Mouse (Mus musculus) spleen, adult 2 months (tissue): Measurements from ENCODE around the gene Olfr1489. TPM values are rescaled to one million over a fixed set of nuclear protein-coding genes. Genes with fewer than 3 reads are reported as not detected.
"Not testable (repeated sequence)": the region's sequence is repeated elsewhere in the genome, so short reads cannot be mapped to it uniquely, and the experiment has no call there.

Experiments used
- DNase-seq, 2 experiments: peaks; one replicate each; pipeline versions ENCODE4 v3.0.0 to v3.0.0-alpha.2; 2012 to 2021; ENCODE audit warnings: low spot score in 2 of 2, low read depth in 1 of 2
- H3K27ac ChIP-seq: fragments of 200-500 bp; 2 replicates; pipeline ENCODE4 v1.5.1; 2012; ENCODE audit warnings: low read length, inconsistent platforms; ENCODE audit not compliant: insufficient read depth
- H3K27me3 ChIP-seq: fragments of 200-500 bp; 2 replicates; pipeline ENCODE4 v1.6.1; 2012; ENCODE audit warnings: mild to moderate bottlenecking, moderate library complexity, low read length, inconsistent platforms; ENCODE audit not compliant: control insufficient read depth, insufficient read depth
- H3K36me3 ChIP-seq: fragments of 200-500 bp; 2 replicates; pipeline ENCODE4 v1.6.1; 2012; ENCODE audit warnings: mild to moderate bottlenecking, low read length, inconsistent platforms; ENCODE audit not compliant: control insufficient read depth, insufficient read depth
- H3K4me1 ChIP-seq: fragments of 200-500 bp; 2 replicates; pipeline ENCODE4 v1.6.1; 2011; ENCODE audit warnings: inconsistent platforms; ENCODE audit not compliant: control insufficient read depth, insufficient read depth, insufficient read length
- H3K4me3 ChIP-seq: fragments of 200-500 bp; 2 replicates; pipeline ENCODE4 v1.5.1; 2011; ENCODE audit warnings: mild to moderate bottlenecking, inconsistent platforms; ENCODE audit not compliant: insufficient read depth, insufficient read length; ENCODE audit errors: extremely low read depth
- CTCF ChIP-seq: fragments of 200-500 bp; IDR thresholded peaks from 2 replicates; pipeline ENCODE4 v1.5.1; 2011; ENCODE audit warnings: mild to moderate bottlenecking, inconsistent platforms; ENCODE audit not compliant: insufficient read depth, insufficient read length, insufficient replicate concordance; ENCODE audit errors: extremely low read depth
- POLR2A ChIP-seq: fragments of 200-500 bp; IDR thresholded peaks from 2 replicates; pipeline ENCODE4 v1.6.1; 2011; ENCODE audit warnings: low read depth, low read length, inconsistent platforms
- WGBS: fragments of 180-500 bp; shearing (Covaris S2); methylation state at CpG from one replicate; pipeline ENCODE4 v1.1.7; 2018; 5-methylcytosine and 5-hydroxymethylcytosine counted together
- polyA plus RNA-seq: library from polyadenylated mRNA; depleted of rRNA; stranded (reverse); fragments of >200 nt; gene quantifications from 2 replicates; pipeline ENCODE4 v1.2.3, GENCODE M21; 2012; rRNA removed

The Olfr1489 gene
- polyA plus RNA-seq: not detected in 2 replicates

GRCm38 (mm10) chr19:13631321-13631720 is at the start of gene Olfr1489:
Olfr1489 (plus strand) TSS chr19:13631621.
- no peaks in the 10 kb centered on the region for H3K36me3 ChIP-seq
- no peaks in the 10 kb centered on the region for H3K4me1 ChIP-seq
- no peak for TF ChIP-seq POLR2A
- TF ChIP-seq CTCF: no peak
- no peak within 1 kb of the TSS for H3K27ac ChIP-seq
- 84% methylated on average over 1 of the region's 1 CpGs for WGBS
- no peak within 1 kb of the TSS for H3K4me3 ChIP-seq
- DNase-seq: no peak
- H3K27me3 ChIP-seq: no peaks in the 10 kb centered on the region

GRCm38 (mm10) chr19:13583211-13583610 is 48.2 kb upstream of the Olfr1489 start, which contains the start of gene Olfr1484:
Olfr1484 (plus strand) TSS chr19:13583511.
- TF ChIP-seq CTCF: no peak
- TF ChIP-seq POLR2A: no peak
- H3K36me3 ChIP-seq: no peaks in the 10 kb centered on the region
- H3K27me3 ChIP-seq: no peaks in the 10 kb centered on the region
- H3K4me1 ChIP-seq: no peaks in the 10 kb centered on the region
- DNase-seq: no peak
- no peak within 1 kb of the TSS for H3K4me3 ChIP-seq
- H3K27ac ChIP-seq: no peak within 1 kb of the TSS
- 92% methylated on average over 1 of the region's 1 CpGs for WGBS

DNA sequence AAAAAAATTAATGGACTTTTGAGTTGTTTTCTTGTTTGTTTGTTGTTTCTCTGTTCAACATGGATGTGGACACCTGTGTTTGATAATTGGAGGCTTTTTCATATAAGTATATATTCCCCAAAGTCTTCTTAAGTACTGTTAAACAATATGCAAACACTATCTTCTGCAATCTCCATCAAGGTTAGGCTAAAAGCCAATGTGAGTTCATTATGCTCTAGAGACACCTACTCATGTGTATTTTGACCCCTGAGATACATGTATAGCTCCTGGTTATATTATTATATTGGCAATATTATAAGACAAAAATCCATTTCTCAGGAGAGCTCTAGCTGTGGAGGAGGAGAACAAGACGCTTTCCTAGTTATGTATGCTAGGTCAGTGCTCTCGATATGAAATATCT is 14.3 kb upstream of the Olfr1489 start, which contains the start of gene Olfr1487:
TSS of gene Olfr1487 (plus strand) at position 301 of the 400 bp plus-strand sequence.
- 87% methylated on average over 2 of the region's 2 CpGs for WGBS
- H3K4me1 ChIP-seq, DNase-seq, H3K27ac ChIP-seq, H3K27me3 ChIP-seq, H3K4me3 ChIP-seq, H3K36me3 ChIP-seq: not testable (repeated sequence)

GRCm38 (mm10) chr19:13650791-13651190 is 19.4 kb downstream of the Olfr1489 start, which contains the start of gene Olfr1490:
Olfr1490 (plus strand) TSS chr19:13651091.
- Histone ChIP-seq H3K4me3 (no peak within 1 kb of the TSS), H3K4me1 (no peaks in the 10 kb centered on the region), H3K27ac (no peak within 1 kb of the TSS), H3K27me3 (no peaks in the 10 kb centered on the region), H3K36me3 (no peaks in the 10 kb centered on the region)
- no peak for DNase-seq
- whole genome bisulfite sequencing: 73% methylated on average over 1 of the region's 1 CpGs
- TF ChIP-seq CTCF (no peak), POLR2A (no peak)

Other genes starting within 250 kb of the Olfr1489 start
- not detected in 2 replicates for gene Olfr1469, start 223.8 kb upstream of the Olfr1489 start, polyA plus RNA-seq
- not detected in 2 replicates for gene Olfr1471, start 188.2 kb upstream of the Olfr1489 start, polyA plus RNA-seq
- not detected in 2 replicates for gene Olfr1472, start 175.5 kb upstream of the Olfr1489 start, polyA plus RNA-seq
- not detected in 2 replicates for gene Olfr1474, start 162.1 kb upstream of the Olfr1489 start, polyA plus RNA-seq
- not detected in 2 replicates for gene Olfr1475, start 151.4 kb upstream of the Olfr1489 start, polyA plus RNA-seq
- gene Olfr1477, start 131.1 kb upstream of the Olfr1489 start, polyA plus RNA-seq: not detected in 2 replicates
- gene Olfr1480, start 103.7 kb upstream of the Olfr1489 start, polyA plus RNA-seq: not detected in 2 replicates
- gene Olfr1484, start 48.1 kb upstream of the Olfr1489 start, polyA plus RNA-seq: not detected in 2 replicates
- not detected in 2 replicates for gene Olfr1487, start 14.2 kb upstream of the Olfr1489 start, polyA plus RNA-seq
- not detected in 2 replicates for gene Olfr1490, start 19.5 kb downstream of the Olfr1489 start, polyA plus RNA-seq
- not detected in 2 replicates for gene Olfr1491, start 65.6 kb downstream of the Olfr1489 start, polyA plus RNA-seq
- not detected in 2 replicates for gene Olfr1493-ps1, start 91.7 kb downstream of the Olfr1489 start, polyA plus RNA-seq
- not detected in 2 replicates for gene Olfr1494, start 108.1 kb downstream of the Olfr1489 start, polyA plus RNA-seq
- gene Olfr1495, start 133.0 kb downstream of the Olfr1489 start, polyA plus RNA-seq: not detected in 2 replicates
- gene Olfr1496, start 146.3 kb downstream of the Olfr1489 start, polyA plus RNA-seq: not detected in 2 replicates
- not detected in 2 replicates for gene Olfr1497, start 166.6 kb downstream of the Olfr1489 start, polyA plus RNA-seq
- gene Olfr1499, start 187.8 kb downstream of the Olfr1489 start, polyA plus RNA-seq: not detected in 2 replicates
- not detected in 2 replicates for gene Olfr1500, start 198.9 kb downstream of the Olfr1489 start, polyA plus RNA-seq
- gene Olfr1501, start 219.1 kb downstream of the Olfr1489 start, polyA plus RNA-seq: not detected in 2 replicates
- gene Olfr1502, start 230.2 kb downstream of the Olfr1489 start, polyA plus RNA-seq: not detected in 2 replicates